Mouse (Mus musculus) embryonic fibroblast, embryonic 13.5 days (primary cell): ENCODE data around the gene Pi4k2b. TPM values are rescaled to one million over a fixed set of nuclear protein-coding genes. Genes with fewer than 3 reads are reported as not detected.

Source experiments
- H3K27ac ChIP-seq: 2 replicates; pipeline ENCODE4 v1.5.1; 2012; ENCODE audit warnings: low read length, control low read depth, inconsistent platforms; ENCODE audit not compliant: insufficient read depth
- H3K4me1 ChIP-seq: 2 replicates; pipeline ENCODE4 v1.6.1; 2011; ENCODE audit warnings: low read length; ENCODE audit not compliant: control insufficient read depth, insufficient read depth
- H3K4me3 ChIP-seq: 2 replicates; pipeline ENCODE4 v1.5.1; 2011; ENCODE audit warnings: mild to moderate bottlenecking, control low read depth, low read length; ENCODE audit not compliant: insufficient read depth
- CTCF ChIP-seq: IDR thresholded peaks from 2 replicates; pipeline ENCODE4 v1.5.1; 2011; ENCODE audit warnings: mild to moderate bottlenecking, control low read depth, low read length, moderate library complexity, borderline replicate concordance; ENCODE audit not compliant: insufficient read depth
- POLR2A ChIP-seq: IDR thresholded peaks from 2 replicates; pipeline ENCODE4 v1.6.1; 2011; ENCODE audit warnings: low read depth, mild to moderate bottlenecking, control low read depth, low read length, moderate library complexity
- polyA plus RNA-seq: library from polyadenylated mRNA; stranded (reverse); fragments of >200 nt; gene quantifications from 2 replicates; pipeline ENCODE4 v1.2.4, GENCODE M21; 2011; ENCODE audit warnings: low read depth; ENCODE audit not compliant: missing spikeins, insufficient read length

The Pi4k2b gene
- polyA plus RNA-seq, 1 experiment: 25.7 TPM

DNA sequence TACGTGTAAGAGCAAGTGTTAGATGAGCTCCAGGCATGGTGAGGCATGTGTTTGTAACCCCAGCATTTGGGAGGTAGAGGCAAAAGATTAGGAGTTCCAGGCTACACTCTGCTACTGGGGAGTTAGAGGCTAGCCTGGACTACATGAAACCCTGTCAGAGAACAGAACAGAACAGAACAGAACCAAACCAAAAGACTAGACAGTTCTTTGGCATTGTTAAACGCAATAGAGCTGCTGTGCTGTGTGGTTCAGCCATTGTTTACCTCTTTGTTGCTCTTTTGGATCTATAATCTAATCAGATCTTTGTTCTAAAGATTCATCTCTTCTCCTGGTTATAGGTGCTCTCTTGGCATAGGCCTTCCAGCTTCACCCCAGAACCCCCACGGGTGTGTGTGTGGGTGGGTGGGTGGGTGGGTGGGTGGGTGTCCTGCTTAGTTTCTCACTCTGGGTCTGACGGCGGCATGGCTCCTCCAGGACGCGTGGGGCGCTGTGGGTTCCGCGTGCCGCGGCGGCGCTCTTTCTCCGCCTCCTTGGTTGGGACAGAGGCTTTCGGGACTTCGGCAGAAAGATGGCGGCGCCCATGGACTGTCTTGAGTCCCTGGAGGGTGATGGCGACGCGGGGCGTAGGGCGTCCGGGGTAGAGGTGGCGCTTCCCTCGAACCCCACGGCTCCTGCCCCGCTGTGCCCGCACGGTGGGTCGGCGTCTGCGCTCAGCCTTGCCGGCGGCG, 41.3 kb downstream of the Pi4k2b start:
- TF ChIP-seq POLR2A (peak; percentile 60; the same call in 1 of the 2 replicates), CTCF (peak; percentile 73)
- Histone ChIP-seq H3K4me3 (peak overlapping the region; percentile 100), H3K27ac (0 out of 2 replicates have a peak overlapping the region, but pooled peaks have one; percentile 6), H3K4me1 (peaks cover 6% of the 10 kb centered on the region)

DNA sequence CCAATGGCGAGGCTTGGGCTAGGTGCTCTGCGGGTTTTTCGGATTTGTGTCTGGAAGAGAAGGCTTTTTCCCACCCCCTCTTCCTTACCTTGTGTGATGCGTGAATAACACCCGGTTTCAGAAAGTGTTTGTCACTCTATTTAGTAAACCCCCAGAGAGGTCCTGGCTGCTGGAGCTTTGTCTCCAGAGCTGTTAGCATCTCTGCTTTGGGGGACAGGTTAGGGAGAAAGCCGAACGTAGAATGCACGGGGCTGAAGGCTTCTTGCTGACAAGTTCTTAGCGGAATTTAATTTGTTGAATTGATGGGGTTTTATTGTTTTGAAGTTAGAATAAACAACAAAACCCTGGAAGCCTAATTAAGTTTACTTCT, 41.9 kb downstream of the Pi4k2b start:
- H3K27ac ChIP-seq: 0 out of 2 replicates have a peak overlapping the region, but pooled peaks have one; percentile 6
- H3K4me3 ChIP-seq: peak overlapping the region; percentile 100
- H3K4me1 ChIP-seq: peaks cover 6% of the 10 kb centered on the region
- TF ChIP-seq POLR2A (no peak), CTCF (no peak)

- Histone ChIP-seq H3K27ac (no peak overlapping the region), H3K4me3 (no peak overlapping the region), H3K4me1 (peaks cover 6% of the 10 kb centered on the region)
- TF ChIP-seq CTCF (no peak), POLR2A (no peak)
Observed at GRCm38 (mm10) chr5:52783957-52784356, 42.6 kb downstream of the Pi4k2b start.

- no peak for TF ChIP-seq POLR2A
- TF ChIP-seq CTCF: no peak
- Histone ChIP-seq H3K4me3 (no peak overlapping the region), H3K27ac (peak overlapping the region; percentile 57; the same call in 1 of the 2 replicates), H3K4me1 (peaks cover 6% of the 10 kb centered on the region)
Observed at GRCm38 (mm10) chr5:52786556-52787322, 45.4 kb downstream of the Pi4k2b start.

- TF ChIP-seq CTCF (no peak), POLR2A (no peak)
Observed at GRCm38 (mm10) chr5:52793230-52793629, 51.9 kb downstream of the Pi4k2b start.

DNA sequence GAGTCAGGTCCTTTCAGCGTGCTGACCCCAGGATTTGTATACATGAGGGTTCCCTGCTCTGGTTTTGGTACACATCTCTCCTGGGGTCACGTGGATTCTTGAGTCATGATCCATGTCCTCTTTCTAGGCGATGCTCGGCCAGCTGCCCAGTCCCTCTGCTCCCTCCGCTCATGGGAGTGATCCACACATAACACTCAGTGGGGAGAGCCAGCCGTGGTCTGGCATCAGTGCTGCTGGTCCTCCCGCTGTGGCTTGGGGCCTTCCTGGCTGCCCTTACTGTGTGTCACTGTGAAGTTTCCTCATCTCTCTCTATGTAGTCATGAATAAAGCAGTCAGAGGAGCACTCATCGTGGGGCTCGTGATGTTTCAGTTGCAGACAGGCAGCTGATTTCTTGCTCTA, 52.7 kb downstream of the Pi4k2b start:
- H3K4me3 ChIP-seq: no peak overlapping the region
- H3K4me1 ChIP-seq: no peaks in the 10 kb centered on the region
- no peak overlapping the region for H3K27ac ChIP-seq
- TF ChIP-seq POLR2A (no peak), CTCF (no peak)

More at GRCm38 (mm10) chr5:52793230-52793629, 51.9 kb downstream of the Pi4k2b start:
- H3K27ac ChIP-seq: no peak overlapping the region
- no peaks in the 10 kb centered on the region for H3K4me1 ChIP-seq
- no peak overlapping the region for H3K4me3 ChIP-seq

- Histone ChIP-seq H3K27ac (no peak overlapping the region), H3K4me3 (no peak overlapping the region), H3K4me1 (no peaks in the 10 kb centered on the region)
- no peak for TF ChIP-seq CTCF
- TF ChIP-seq POLR2A: no peak
Observed at GRCm38 (mm10) chr5:52799274-52799985, 58.1 kb downstream of the Pi4k2b start.

DNA sequence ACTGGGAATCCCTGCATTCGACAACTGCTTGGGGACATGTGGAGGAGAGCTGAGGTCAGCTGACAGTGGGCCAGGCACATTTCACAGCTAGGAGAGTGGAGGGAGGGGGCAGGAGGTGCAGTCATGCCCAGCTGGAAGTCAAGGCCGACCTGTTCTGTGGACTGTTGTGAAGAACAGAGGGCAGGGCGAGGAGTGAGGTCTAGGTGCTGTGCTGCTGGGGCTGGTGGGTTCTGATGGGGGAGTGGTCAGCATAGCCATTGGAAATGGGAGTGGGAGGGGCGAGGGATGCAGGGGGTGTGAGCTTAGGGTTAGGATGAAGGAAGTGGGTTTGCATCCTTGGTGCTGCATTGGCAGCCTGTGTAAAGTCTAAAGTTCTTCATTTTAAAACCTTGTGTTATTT, 64.4 kb downstream of the Pi4k2b start:
- Histone ChIP-seq H3K4me3 (no peak overlapping the region), H3K4me1 (no peaks in the 10 kb centered on the region), H3K27ac (no peak overlapping the region)
- no peak for TF ChIP-seq CTCF
- no peak for TF ChIP-seq POLR2A

DNA sequence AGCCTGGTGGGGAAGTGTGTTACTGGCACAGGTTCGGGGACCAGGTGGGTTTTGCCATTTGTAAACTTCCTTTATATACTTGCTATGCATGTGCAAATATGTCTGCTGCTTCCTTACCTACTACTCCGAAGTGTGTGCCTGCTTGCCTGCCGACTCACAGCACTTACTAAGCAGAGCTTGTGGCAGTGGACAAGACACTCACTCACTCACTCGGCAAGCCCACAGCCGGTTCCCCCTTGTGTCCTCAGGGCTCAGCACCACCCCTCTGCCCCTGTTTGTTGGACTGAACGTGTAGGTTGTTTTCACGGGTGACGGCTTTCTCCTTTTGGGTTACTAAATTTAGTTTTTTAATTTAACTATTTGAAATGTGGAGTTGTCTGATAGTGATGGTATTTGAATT, 65.0 kb downstream of the Pi4k2b start:
- H3K27ac ChIP-seq: no peak overlapping the region
- no peaks in the 10 kb centered on the region for H3K4me1 ChIP-seq

More for the DNA sequence above, 65.0 kb downstream of the Pi4k2b start:
- H3K4me3 ChIP-seq: no peak overlapping the region
- TF ChIP-seq POLR2A (no peak), CTCF (no peak)
